Mouse (Mus musculus) hindbrain, embryonic 10.5 days (tissue): ENCODE data around the gene Stub1. TPM values are rescaled to one million over a fixed set of nuclear protein-coding genes. Genes with fewer than 3 reads are reported as not detected.
"Not testable (repeated sequence)": the region's sequence is repeated elsewhere in the genome, so short reads cannot be mapped to it uniquely, and the experiment has no call there.

Experiments used
- DNase-seq: peaks from one replicate; pipeline ENCODE4 v3.0.0-alpha.2; 2017; ENCODE audit warnings: low spot score
- H3K27ac ChIP-seq: fragments of 300-500 bp; sonication (generic); 2 replicates; pipeline ENCODE4 v1.5.1; 2016; ENCODE audit warnings: mild to moderate bottlenecking, moderate library complexity
- H3K27me3 ChIP-seq: fragments of 300-500 bp; sonication (generic); 2 replicates; pipeline ENCODE4 v1.6.1; 2016; ENCODE audit warnings: mild to moderate bottlenecking; ENCODE audit not compliant: poor library complexity, insufficient read depth, severe bottlenecking
- H3K36me3 ChIP-seq: fragments of 300-500 bp; sonication (generic); 2 replicates; pipeline ENCODE4 v1.6.1; 2016; ENCODE audit warnings: mild to moderate bottlenecking, moderate library complexity
- H3K4me1 ChIP-seq: fragments of 300-500 bp; sonication (generic); replicated peaks from 2 replicates; pipeline ENCODE4 v1.6.1; 2016; ENCODE audit warnings: mild to moderate bottlenecking
- H3K4me3 ChIP-seq: fragments of 300-500 bp; sonication (generic); 2 replicates; pipeline ENCODE4 v1.5.1; 2016; ENCODE audit warnings: mild to moderate bottlenecking, moderate library complexity
- H3K9me3 ChIP-seq: fragments of 300-500 bp; sonication (generic); 2 replicates; pipeline ENCODE4 v1.6.1; 2016; ENCODE audit warnings: mild to moderate bottlenecking, moderate library complexity
- WGBS: fragments of 180-500 bp; shearing (Covaris S2); methylation state at CpG from one replicate; pipeline ENCODE4 v1.1.7; 2016; 5-methylcytosine and 5-hydroxymethylcytosine counted together
- polyA plus RNA-seq: library from polyadenylated mRNA; unstranded; fragments of >200 nt; fragmentation: Nextera tagmentation; extraction: Ambion mirVana; gene quantifications from 2 replicates; pipeline ENCODE4 v1.2.1, GENCODE M21; 2016

Stub1 gene
- polyA plus RNA-seq, 1 experiment from 2014 or later = 360 TPM

- peaks cover 68% of the 10 kb centered on the region for H3K4me1 ChIP-seq
Observed at GRCm38 (mm10) chr17:25824362-25825142, 8.7 kb downstream of the Stub1 start.

DNA sequence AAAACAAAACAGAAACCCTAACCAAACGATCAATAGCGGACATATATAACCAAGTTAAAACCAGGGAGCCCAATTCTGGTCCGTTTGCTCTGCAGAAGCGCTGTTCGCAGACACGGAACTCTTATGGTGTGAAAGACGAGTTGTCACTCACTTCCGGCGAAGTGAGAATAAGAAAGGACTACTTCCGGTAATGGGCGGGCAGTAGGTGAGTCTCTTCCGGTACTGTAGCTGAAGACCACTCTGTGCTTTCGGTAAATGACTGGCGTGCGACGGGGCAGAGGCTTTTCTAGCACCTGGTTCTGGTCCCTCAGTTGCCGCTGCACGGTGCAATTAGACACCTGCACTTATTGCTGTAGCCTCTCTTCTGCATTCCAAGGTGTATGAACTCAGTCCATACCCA is 9.8 kb downstream of the Stub1 start, which contains the start of gene Wdr24:
TSS of gene Wdr24 (plus strand) at position 176 of the 400 bp plus-strand sequence.
- peaks cover 41% of the 10 kb centered on the region for H3K36me3 ChIP-seq
- H3K9me3 ChIP-seq = no peaks in the 10 kb centered on the region
- peaks cover 28% of the 10 kb centered on the region for H3K27me3 ChIP-seq
- H3K4me1 ChIP-seq = peaks cover 66% of the 10 kb centered on the region
- H3K27ac ChIP-seq = peak within 1 kb of the TSS; percentile 88
- DNase-seq = peak; percentile 80
- peak within 1 kb of the TSS; percentile 76 for H3K4me3 ChIP-seq
- under 1% methylated on average over 18 of the region's 18 CpGs for WGBS

More at GRCm38 (mm10) chr17:25824362-25825142, 8.7 kb downstream of the Stub1 start:
- WGBS = 71% methylated on average over 17 of the region's 17 CpGs
- Histone ChIP-seq H3K27ac (peak overlapping the region; percentile 88), H3K4me3 (peak overlapping the region; percentile 76), H3K9me3 (no peaks in the 10 kb centered on the region), H3K27me3 (peaks cover 17% of the 10 kb centered on the region), H3K36me3 (peaks cover 36% of the 10 kb centered on the region)
- no peak for DNase-seq

DNA sequence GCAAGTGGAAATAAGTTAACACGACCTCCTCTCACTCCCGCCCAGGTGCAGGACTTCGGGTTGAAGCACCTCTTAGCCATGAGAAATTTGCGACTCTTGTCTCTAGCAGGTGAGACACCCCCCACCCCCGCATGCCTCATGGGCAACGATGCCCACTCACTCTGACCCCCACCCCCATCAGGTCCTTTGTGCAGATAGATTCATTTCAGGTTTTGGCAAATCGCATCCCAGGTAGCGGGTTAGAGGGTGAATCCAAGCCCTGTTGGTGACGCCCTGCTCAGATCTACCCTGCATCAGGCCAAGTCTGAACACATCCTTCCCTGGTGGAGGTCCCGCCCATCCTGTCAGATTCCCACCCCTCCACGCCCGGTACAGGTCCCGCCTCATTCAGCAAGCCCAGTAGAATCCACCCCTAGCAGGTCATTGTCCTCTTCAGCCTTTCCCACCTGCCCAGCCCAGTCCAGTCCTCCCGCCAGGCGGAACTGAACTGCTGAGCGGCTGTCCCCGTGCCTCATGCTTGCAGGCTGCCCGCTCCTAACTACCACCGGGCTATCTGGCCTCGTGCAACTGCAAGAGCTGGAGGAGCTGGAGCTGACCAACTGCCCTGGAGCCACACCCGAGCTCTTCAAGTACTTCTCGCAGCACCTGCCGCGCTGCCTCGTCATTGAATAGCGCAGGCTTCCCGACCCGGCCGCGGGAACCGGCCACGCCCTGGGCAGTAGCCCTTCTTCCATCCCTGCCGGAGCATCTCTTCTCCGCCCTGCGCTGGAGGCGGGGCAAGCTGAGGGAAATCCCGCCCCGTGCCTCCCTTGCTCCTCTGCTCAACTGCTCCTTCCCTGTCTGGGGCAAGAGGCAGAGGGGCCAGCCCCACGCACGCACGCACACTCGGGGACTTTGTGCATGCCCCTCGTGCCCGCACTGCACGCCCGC is 14.1 kb downstream of the Stub1 start:
- Histone ChIP-seq H3K4me1 (peaks cover 24% of the 10 kb centered on the region), H3K4me3 (peak overlapping the region; percentile 41), H3K36me3 (peaks cover 30% of the 10 kb centered on the region), H3K27me3 (peaks cover 56% of the 10 kb centered on the region), H3K9me3 (no peaks in the 10 kb centered on the region), H3K27ac (peak overlapping the region; percentile 26; the same call in 1 of the 2 replicates)
- peak; percentile 35 for DNase-seq
- 5% methylated on average over 46 of the region's 46 CpGs for WGBS

GRCm38 (mm10) chr17:25817662-25818061 is 15.5 kb downstream of the Stub1 start:
- Histone ChIP-seq H3K9me3 (no peaks in the 10 kb centered on the region), H3K4me1 (peaks cover 25% of the 10 kb centered on the region), H3K27ac (no peak overlapping the region), H3K36me3 (peaks cover 30% of the 10 kb centered on the region), H3K27me3 (peaks cover 67% of the 10 kb centered on the region), H3K4me3 (no peak overlapping the region)
- WGBS = 87% methylated on average over 11 of the region's 11 CpGs
- DNase-seq = no peak

DNA sequence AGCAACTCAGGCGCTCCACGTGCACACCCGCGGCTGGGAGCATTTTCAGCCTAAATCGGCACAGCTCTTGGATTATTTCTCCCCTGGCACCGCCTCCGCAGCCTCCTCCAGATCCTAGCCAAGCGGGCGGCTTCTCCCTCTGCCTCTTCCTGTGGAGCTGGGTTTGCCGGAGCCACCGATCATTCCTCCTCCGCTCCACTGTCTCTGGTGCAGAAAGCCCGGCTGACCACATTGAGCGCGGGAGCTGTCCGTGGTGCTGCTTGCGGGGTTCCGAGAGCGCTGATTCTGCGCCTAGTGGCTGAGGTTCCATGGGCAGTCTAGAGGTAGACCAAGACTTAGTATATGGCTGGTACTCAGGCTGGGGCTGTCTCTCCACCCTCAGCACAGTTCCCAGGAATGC is 19.7 kb downstream of the Stub1 start:
- Histone ChIP-seq H3K4me1 (peaks cover 43% of the 10 kb centered on the region), H3K36me3 (peaks cover 22% of the 10 kb centered on the region), H3K9me3 (no peaks in the 10 kb centered on the region), H3K27ac (no peak overlapping the region), H3K4me3 (peak overlapping the region; percentile 28), H3K27me3 (peaks cover 80% of the 10 kb centered on the region)
- peak; percentile 88 for DNase-seq
- 2% methylated on average over 20 of the region's 20 CpGs for WGBS

DNA sequence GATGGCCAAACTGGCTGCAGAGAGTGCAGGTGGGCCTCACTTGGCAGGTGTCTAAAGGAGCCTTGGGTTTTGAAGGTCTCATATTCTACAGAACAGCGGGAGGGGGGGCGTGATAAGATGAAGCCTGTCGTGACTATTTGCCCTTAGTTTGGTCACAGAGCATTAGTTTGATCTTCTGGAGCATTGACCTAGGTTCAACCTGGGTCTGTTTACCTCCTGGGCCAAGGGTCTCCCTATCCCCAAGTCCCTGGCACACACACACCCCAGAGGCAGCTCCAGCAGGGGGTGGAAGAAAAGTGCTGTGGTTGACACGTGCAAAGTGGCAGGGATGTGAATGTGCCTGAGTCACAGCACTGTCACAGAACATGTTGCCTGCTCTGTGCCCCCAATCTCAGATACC is 22.3 kb downstream of the Stub1 start:
- Histone ChIP-seq H3K4me3 (peak overlapping the region; percentile 87), H3K27me3 (peaks cover 68% of the 10 kb centered on the region), H3K36me3 (no peaks in the 10 kb centered on the region), H3K27ac (no peak overlapping the region), H3K9me3 (no peaks in the 10 kb centered on the region), H3K4me1 (peaks cover 51% of the 10 kb centered on the region)
- DNase-seq = no peak
- WGBS = 74% methylated on average over 4 of the region's 4 CpGs

GRCm38 (mm10) chr17:25809606-25810340 is 23.4 kb downstream of the Stub1 start:
- peak overlapping the region; percentile 97 for H3K27ac ChIP-seq
- peaks cover 68% of the 10 kb centered on the region for H3K27me3 ChIP-seq
- DNase-seq = peak; percentile 38
- H3K36me3 ChIP-seq = no peaks in the 10 kb centered on the region
- H3K4me1 ChIP-seq = peaks cover 51% of the 10 kb centered on the region
- peak overlapping the region; percentile 87 for H3K4me3 ChIP-seq
- no peaks in the 10 kb centered on the region for H3K9me3 ChIP-seq
- WGBS = 9% methylated on average over 25 of the region's 25 CpGs

GRCm38 (mm10) chr17:25808789-25809605 is 24.2 kb downstream of the Stub1 start, which contains the start of gene Fbxl16:
Gene Fbxl16 (plus strand): TSS chr17:25809085.
- WGBS = under 1% methylated on average over 95 of the region's 100 CpGs
- no peaks in the 10 kb centered on the region for H3K9me3 ChIP-seq
- peaks cover 62% of the 10 kb centered on the region for H3K27me3 ChIP-seq
- H3K36me3 ChIP-seq = no peaks in the 10 kb centered on the region
- peak within 1 kb of the TSS; percentile 97 for H3K27ac ChIP-seq
- H3K4me1 ChIP-seq = peaks cover 53% of the 10 kb centered on the region
- peak; percentile 86 for DNase-seq
- H3K4me3 ChIP-seq = peak within 1 kb of the TSS; percentile 87

DNA sequence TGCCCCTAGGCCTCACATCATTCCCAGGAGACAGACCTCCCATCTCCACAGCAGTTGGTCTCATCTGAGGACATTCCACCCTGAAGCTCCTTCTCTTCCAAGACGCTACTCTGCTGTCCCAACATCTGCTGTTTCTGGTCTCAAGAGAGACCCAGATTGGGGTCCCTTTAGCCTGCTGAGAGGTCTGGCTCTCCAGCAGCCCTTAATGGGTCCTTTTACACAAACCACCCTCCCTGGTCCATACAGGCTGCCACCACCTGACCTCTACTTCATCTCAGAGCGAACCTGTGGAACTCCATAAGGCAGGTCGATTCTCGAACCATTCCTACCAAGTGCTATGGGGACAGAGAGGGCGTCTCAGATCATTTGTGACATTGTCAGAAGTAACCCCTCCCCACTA is 25.2 kb downstream of the Stub1 start:
- Histone ChIP-seq H3K9me3 (no peaks in the 10 kb centered on the region), H3K4me1 (peaks cover 57% of the 10 kb centered on the region), H3K27me3 (peaks cover 57% of the 10 kb centered on the region), H3K27ac (peak overlapping the region; percentile 97), H3K36me3 (no peaks in the 10 kb centered on the region), H3K4me3 (peak overlapping the region; percentile 87)
- 39% methylated on average over 5 of the region's 5 CpGs for WGBS
- DNase-seq = no peak

- WGBS = 44% methylated on average over 2 of the region's 2 CpGs
- H3K36me3 ChIP-seq, H3K4me3 ChIP-seq, DNase-seq, H3K27ac ChIP-seq, H3K9me3 ChIP-seq: not testable (repeated sequence)
- peaks cover 59% of the 10 kb centered on the region for H3K4me1 ChIP-seq
- peaks cover 52% of the 10 kb centered on the region for H3K27me3 ChIP-seq
Observed at GRCm38 (mm10) chr17:25807452-25807851, 25.8 kb downstream of the Stub1 start.

DNA sequence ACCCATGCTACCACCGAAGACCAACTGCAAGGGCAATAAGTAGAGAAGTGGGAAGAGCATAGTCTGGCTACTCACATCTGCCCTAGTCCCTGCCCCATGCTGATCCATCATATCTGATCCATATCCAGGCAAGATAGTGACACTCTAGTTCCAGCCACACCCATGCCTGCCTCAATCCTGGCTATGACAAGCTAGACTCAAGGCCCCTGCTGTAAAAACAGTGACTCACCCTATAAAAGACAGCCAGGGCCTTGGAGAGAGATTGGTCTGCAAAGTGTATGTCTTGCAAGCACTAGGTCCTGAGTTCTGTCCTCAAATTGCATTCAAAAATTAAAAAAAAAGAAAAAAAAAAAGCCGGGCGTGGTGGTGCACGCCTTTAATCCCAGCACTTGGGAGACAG is 26.7 kb downstream of the Stub1 start:
- H3K4me3 ChIP-seq = no peak overlapping the region
- H3K27me3 ChIP-seq = peaks cover 45% of the 10 kb centered on the region
- no peaks in the 10 kb centered on the region for H3K9me3 ChIP-seq
- H3K27ac ChIP-seq = no peak overlapping the region
- H3K36me3 ChIP-seq = no peaks in the 10 kb centered on the region
- WGBS = 87% methylated on average over 4 of the region's 4 CpGs
- H3K4me1 ChIP-seq = peaks cover 62% of the 10 kb centered on the region
- DNase-seq = no peak
